Mouse (Mus musculus): ENCODE measurements at regions not wholly inside any gene's neighbourhood (a gene's known extent, or its start where the extent isn't known, plus 50 kb on each side); places are given as distances from the start of the nearest gene placed in this dataset.

DNA sequence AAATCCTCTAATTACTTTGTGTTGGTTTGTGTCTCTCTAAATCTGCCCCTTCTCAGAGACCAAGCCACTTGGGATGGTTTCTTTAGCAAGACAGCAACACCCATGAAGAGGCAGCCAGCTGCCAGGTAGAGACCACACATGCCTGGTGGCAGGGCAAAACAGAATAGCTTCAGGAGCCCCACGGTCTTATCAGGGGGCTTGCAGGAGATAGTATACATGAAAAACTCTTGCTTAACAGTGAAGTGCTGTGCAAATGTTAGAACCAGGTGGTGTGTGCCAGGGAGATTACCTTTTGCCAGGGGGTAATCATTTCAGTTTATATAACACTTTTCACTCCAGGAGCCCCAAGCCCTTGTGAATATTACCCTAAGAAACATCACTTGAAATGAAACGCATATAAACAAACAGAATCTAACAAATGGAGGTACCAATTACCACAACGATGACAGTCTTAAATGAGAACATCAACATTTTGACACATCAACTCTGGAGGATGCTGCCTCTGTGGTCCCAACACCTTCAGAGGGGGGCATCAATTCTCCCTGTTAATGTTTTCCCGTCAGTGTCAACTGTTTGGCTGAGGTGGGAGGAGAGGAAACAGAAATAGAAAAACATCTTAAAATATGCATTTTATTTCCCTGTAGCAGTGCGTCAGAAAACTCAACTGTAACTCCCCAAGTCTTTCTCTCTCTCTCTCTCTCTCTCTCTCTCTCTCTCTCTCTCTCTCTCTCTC, 56.3 kb upstream of the Rad23b start:
- CTCF ChIA-PET = interaction anchor here (0.5 to 2.0 kb wide), 13 partner anchors 10 to 1221 kb away, joined by 3 to 8 read pairs (median 4); no protein-coding TSS in a partner anchor
- POLR2A ChIA-PET = interaction anchor here (0.6 to 2.1 kb wide), 28 partner anchors 8 to 654 kb away, joined by 3 to 6 read pairs (median 4); no protein-coding TSS in a partner anchor

- ChIA-PET POLR2A (interaction anchor here in 3 of 4 experiments (0.6 to 2.1 kb wide), 22 partner anchors 9 to 657 kb away, joined by 3 to 6 read pairs (median 4); no protein-coding TSS in a partner anchor), CTCF (interaction anchor here (0.6 to 1.1 kb wide), 8 partner anchors 10 to 1168 kb away, joined by 3 to 8 read pairs (median 4); no protein-coding TSS in a partner anchor)
These were observed 55.6 kb upstream of the Rad23b start for GRCm38 (mm10) chr4:55294255-55294687.

DNA sequence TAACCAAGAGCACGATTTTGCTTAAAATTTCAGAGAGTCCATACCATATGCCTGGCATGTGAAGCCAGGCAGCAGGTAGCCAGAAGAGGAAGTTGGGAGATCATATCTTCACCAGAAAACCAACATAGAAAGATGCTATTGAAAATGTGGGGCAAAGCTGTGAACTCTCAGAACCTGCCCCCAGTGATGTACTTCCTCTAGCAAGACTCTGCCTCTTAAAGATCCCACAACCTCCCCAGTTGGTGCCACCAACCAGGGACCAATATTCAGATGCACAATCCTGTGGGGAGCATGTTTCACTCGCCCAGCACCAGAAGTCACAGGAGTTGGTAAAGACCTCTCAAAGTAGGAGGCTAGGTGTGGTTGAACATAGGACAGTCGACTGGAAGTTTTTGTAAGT, 52.0 kb upstream of the Rad23b start:
- CTCF ChIA-PET = no interaction called here

More for the DNA sequence above, 52.0 kb upstream of the Rad23b start:
- POLR2A ChIA-PET = no interaction called here

Measured in embryonic stem cell, embryonic (primary cell).